Mouse (Mus musculus): ENCODE results near the gene Krt79. TPM values are rescaled to one million over a fixed set of nuclear protein-coding genes. Genes with fewer than 3 reads are reported as not detected.

Krt79 gene
- polyA plus RNA-seq, 1 experiment from 2014 or later, result 0.23 TPM

DNA sequence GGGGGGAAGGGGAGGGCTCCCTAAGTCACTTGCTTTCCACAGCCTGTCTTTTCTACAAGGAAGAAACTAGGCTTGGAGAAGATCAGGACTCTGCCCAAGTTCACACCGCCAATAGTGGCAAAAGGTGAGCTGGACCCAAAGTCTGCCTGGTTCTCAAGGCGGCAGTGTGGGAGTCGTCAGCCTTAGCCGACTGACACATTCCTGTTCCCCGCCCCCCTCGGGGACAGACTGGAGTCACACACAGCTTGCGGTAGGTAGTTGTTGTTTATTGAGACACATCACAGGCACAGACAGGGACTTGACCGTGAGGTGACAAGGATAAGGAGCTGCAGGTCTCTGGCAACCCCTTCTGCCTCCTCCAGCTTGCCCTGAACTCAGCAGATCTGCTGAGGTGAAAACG, 11.0 kb downstream of the Krt79 start:
- Histone ChIP-seq H3K27me3 (replicated peaks) (peaks cover 17% of the 10 kb centered on the region; the same call in 1 of the 2 replicates), H3K4me2 (no peak overlapping the region), H3K4me3 (replicated peaks) (no peak overlapping the region), H3K9me3 (replicated peaks) (no peaks in the 10 kb centered on the region), H3K36me3 (no peaks in the 10 kb centered on the region), H3K4me1 (peaks cover 18% of the 10 kb centered on the region; the same call in 1 of the 2 replicates), H3K27ac (replicated peaks) (no peak overlapping the region), H3K9ac (replicated peaks) (no peak overlapping the region)
- ATAC-seq (ENCODE audit: low FRiP score), result no peak
- 19% methylated on average over 9 of the region's 9 CpGs for WGBS

DNA sequence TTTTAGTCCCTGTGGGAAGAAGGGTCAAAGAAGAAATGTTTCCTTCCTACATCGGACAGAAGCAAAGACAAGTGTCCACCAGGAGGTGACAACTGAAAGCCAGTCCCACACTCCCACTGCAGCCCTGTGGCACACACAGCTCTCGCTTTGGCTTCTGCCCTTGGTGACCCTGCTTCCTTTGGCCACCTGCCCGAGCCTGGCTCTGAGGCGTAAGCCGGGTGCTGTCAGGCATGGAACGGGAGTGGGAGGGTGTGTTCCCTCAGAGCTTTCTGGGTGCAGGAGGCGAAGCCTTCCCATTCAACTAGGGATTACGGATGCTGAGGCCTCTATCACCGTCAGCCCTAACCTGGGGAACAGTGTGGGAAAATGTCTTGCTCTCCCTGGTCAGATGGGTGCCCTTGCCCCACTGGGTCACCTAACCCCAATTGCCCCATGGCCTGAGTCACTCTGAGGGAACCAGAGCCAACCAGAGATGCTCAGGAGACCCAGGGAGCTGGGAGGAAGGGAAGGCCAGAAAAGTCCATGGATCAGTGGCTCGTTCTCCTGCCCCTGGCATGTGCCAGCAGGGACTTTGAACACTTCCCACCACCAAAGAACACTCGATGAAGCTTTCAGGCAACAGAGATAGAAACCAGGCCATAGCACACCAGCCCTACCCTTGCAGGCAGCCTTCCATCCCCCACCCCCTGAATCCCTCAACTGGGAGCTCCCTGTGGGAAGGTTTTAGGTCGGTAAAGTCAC, 12.6 kb downstream of the Krt79 start:
- no peaks in the 10 kb centered on the region for H3K36me3 ChIP-seq
- H3K4me2 ChIP-seq, result no peak overlapping the region
- peaks cover 17% of the 10 kb centered on the region; the same call in 1 of the 2 replicates for H3K27me3 ChIP-seq (replicated peaks)
- no peak overlapping the region for H3K9ac ChIP-seq (replicated peaks)
- ATAC-seq (ENCODE audit: low FRiP score), result no peak
- H3K4me1 ChIP-seq, result peaks cover 18% of the 10 kb centered on the region; the same call in 1 of the 2 replicates
- H3K4me3 ChIP-seq (replicated peaks), result no peak overlapping the region
- WGBS, result 76% methylated on average over 12 of the region's 12 CpGs
- H3K9me3 ChIP-seq (replicated peaks), result no peaks in the 10 kb centered on the region
- no peak overlapping the region for H3K27ac ChIP-seq (replicated peaks)

DNA sequence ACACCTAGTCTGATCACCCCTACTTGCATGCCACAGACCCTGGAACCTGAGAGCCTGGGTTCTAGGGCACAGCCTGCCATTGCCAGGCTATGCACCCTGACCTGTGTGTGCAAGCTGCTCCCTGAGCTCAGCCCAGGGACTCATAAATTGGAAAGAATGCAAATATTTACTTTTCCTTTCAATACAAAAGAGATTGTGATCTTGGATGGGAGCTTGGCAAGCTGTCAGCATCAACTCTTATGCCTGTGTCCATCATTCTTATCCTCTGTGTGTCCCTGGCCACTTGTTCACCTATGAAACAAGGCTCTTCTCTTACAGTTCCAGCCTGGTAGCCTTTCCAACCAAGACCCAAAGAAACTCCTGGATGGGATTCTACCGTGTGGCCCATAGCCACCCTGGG, 15.1 kb downstream of the Krt79 start:
- ATAC-seq (ENCODE audit: low FRiP score), result no peak
- Histone ChIP-seq H3K36me3 (no peaks in the 10 kb centered on the region), H3K4me1 (peaks cover 10% of the 10 kb centered on the region; the same call in 1 of the 2 replicates), H3K4me3 (replicated peaks) (no peak overlapping the region), H3K9ac (replicated peaks) (no peak overlapping the region), H3K4me2 (no peak overlapping the region), H3K27me3 (replicated peaks) (peaks cover 11% of the 10 kb centered on the region; the same call in 1 of the 2 replicates), H3K27ac (replicated peaks) (no peak overlapping the region), H3K9me3 (replicated peaks) (no peaks in the 10 kb centered on the region)
- whole genome bisulfite sequencing, result 91% methylated on average over 1 of the region's 1 CpGs

DNA sequence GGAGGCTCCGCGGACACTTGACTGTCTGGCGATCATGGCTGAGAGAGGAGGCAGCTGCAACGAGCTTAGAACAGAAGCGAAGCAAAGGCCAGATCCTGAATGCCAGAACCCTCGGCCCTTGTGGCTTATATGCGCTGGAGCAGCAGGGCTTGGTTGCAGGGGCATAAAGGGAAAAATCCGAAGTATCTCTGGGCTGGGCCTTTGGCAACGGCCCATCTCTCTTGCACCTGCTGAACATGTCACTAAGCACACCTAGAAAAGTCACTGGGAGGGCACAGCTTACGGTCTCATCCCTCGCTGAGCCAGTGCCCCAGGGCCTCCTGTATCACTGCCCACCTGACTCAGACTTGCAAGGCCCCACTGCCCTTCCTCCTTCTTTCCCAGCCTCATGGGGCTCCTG, 15.5 kb downstream of the Krt79 start, which contains the start of gene Krt4:
Krt4 (minus strand) TSS at position 101 of the 400 bp plus-strand sequence.
- peaks cover 6% of the 10 kb centered on the region; the same call in 1 of the 2 replicates for H3K27me3 ChIP-seq (replicated peaks)
- no peak for ATAC-seq (ENCODE audit: low FRiP score)
- no peak within 1 kb of the TSS for H3K4me2 ChIP-seq
- H3K9ac ChIP-seq (replicated peaks), result no peak within 1 kb of the TSS
- no peaks in the 10 kb centered on the region for H3K36me3 ChIP-seq
- no peak within 1 kb of the TSS for H3K27ac ChIP-seq (replicated peaks)
- 83% methylated on average over 11 of the region's 11 CpGs for WGBS
- H3K4me3 ChIP-seq (replicated peaks), result no peak within 1 kb of the TSS
- no peaks in the 10 kb centered on the region for H3K9me3 ChIP-seq (replicated peaks)
- H3K4me1 ChIP-seq, result peaks cover 6% of the 10 kb centered on the region; the same call in 1 of the 2 replicates

DNA sequence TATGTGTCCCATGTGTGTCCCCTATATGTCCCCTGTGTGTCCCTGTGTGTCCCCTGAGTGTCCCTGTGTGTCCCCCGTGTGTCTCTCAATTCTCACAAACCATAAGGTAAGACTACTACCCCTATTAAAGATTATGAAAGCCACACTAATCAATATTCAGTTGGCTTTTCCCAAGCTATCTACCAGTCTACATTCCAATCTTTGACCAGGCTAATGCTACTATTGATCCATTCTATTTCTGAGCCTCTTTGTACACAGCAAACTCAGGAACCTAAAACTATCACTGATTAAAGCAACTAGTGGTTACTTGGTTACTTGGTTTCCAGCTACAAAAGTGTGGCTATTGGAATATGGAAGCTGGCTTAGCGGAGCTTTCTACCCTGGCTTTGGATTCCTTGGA, 17.8 kb downstream of the Krt79 start:
- Histone ChIP-seq H3K4me2 (no peak overlapping the region), H3K36me3 (no peaks in the 10 kb centered on the region), H3K27me3 (replicated peaks) (no peaks in the 10 kb centered on the region), H3K9me3 (replicated peaks) (no peaks in the 10 kb centered on the region), H3K9ac (replicated peaks) (no peak overlapping the region), H3K4me3 (replicated peaks) (no peak overlapping the region), H3K4me1 (no peaks in the 10 kb centered on the region), H3K27ac (replicated peaks) (no peak overlapping the region)
- 89% methylated on average over 2 of the region's 2 CpGs for WGBS
- no peak for ATAC-seq (ENCODE audit: low FRiP score)

DNA sequence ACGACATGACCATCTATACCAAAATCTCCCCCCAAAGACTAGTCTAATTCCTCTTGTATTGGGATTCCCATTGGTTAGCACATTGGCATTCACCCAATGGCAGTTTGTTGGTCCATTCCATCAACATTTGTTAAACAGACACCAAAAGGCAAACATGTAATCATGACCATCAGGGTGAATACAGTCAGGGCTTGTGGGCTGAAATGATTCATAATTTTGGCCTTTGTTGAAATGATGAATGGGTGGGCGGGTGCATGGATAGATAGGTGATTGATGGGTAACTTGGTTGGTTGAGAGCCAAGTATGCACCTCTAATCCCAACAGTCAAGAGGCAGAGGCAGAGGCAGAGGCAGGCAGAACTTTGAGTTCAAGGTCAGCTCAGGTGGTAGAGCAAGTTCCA, 24.1 kb downstream of the Krt79 start:
- H3K4me3 ChIP-seq (replicated peaks), result no peak overlapping the region
- H3K9ac ChIP-seq (replicated peaks), result no peak overlapping the region
- no peaks in the 10 kb centered on the region for H3K9me3 ChIP-seq (replicated peaks)
- ATAC-seq (ENCODE audit: low FRiP score), result no peak
- no peak overlapping the region for H3K27ac ChIP-seq (replicated peaks)
- H3K36me3 ChIP-seq, result no peaks in the 10 kb centered on the region
- no peak overlapping the region for H3K4me2 ChIP-seq
- H3K4me1 ChIP-seq, result no peaks in the 10 kb centered on the region
- WGBS, result 80% methylated on average over 2 of the region's 2 CpGs
- H3K27me3 ChIP-seq (replicated peaks), result no peaks in the 10 kb centered on the region

- Histone ChIP-seq H3K36me3 (no peaks in the 10 kb centered on the region), H3K4me2 (no peak overlapping the region), H3K9me3 (replicated peaks) (no peaks in the 10 kb centered on the region), H3K9ac (replicated peaks) (no peak overlapping the region), H3K4me3 (replicated peaks) (no peak overlapping the region), H3K27me3 (replicated peaks) (no peaks in the 10 kb centered on the region), H3K27ac (replicated peaks) (no peak overlapping the region), H3K4me1 (peaks cover 4% of the 10 kb centered on the region)
- 85% methylated on average over 5 of the region's 5 CpGs for WGBS
- no peak for ATAC-seq (ENCODE audit: low FRiP score)
Observed at GRCm38 (mm10) chr15:101904849-101905248, 35.3 kb downstream of the Krt79 start.

DNA sequence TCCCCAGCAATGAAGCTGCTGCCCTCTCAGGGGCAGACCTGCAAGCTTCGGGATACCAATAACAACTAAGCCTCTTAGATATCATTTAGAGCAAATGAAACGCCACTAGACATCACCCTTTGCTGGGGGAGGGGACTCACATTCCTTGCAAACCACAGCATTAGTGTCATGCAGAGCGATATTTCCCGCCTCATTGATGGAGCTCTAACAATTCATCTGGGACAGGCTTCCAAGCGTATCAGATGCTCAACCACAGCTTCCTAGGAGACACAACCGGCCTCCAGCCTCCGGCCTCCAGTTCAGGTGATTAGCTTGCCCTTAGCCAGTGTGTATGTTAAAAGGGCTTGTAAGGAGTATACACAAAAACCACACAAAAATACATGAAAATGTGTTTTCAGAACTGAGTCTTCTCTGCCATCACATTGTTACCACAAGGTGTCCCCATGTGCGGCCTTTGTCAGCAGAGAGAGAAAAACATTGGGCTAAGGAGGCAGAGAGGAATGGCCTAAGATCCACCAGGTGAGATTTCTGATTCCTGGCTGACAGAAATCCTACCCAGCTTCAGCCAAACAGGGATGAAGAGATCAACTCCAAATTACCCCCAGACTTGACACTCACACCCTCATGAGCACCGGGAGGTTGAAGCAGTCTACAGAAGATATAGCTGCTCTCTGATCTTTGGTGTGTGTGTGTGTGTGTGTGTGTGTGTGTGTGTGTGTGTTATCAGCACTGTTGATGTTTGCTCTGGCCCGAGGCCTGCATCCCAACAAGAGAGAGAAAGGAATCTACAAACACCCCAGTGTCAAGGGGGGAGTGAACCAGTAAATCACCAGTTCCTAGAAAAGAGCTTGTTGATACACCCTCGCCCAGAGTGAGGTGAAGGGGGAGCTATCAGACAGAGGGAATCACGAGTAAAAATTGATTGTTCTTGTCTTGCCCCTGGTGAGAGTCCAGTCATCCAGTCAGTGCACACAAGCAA, 37.7 kb downstream of the Krt79 start:
- peaks cover 4% of the 10 kb centered on the region for H3K4me1 ChIP-seq
- H3K9me3 ChIP-seq (replicated peaks), result no peaks in the 10 kb centered on the region
- H3K9ac ChIP-seq (replicated peaks), result no peak overlapping the region
- H3K4me3 ChIP-seq (replicated peaks), result no peak overlapping the region
- ATAC-seq (ENCODE audit: low FRiP score), result no peak
- H3K27ac ChIP-seq (replicated peaks), result no peak overlapping the region
- no peaks in the 10 kb centered on the region for H3K27me3 ChIP-seq (replicated peaks)
- H3K4me2 ChIP-seq, result no peak overlapping the region
- WGBS, result 62% methylated on average over 12 of the region's 12 CpGs
- no peaks in the 10 kb centered on the region for H3K36me3 ChIP-seq

- Histone ChIP-seq H3K4me3 (replicated peaks) (no peak overlapping the region), H3K4me1 (no peaks in the 10 kb centered on the region), H3K36me3 (no peaks in the 10 kb centered on the region), H3K27me3 (replicated peaks) (no peaks in the 10 kb centered on the region), H3K9ac (replicated peaks) (no peak overlapping the region), H3K27ac (replicated peaks) (no peak overlapping the region), H3K4me2 (no peak overlapping the region), H3K9me3 (replicated peaks) (no peaks in the 10 kb centered on the region)
- 95% methylated on average over 4 of the region's 4 CpGs for WGBS
- ATAC-seq (ENCODE audit: low FRiP score), result no peak
Observed at GRCm38 (mm10) chr15:101895216-101895615, 44.9 kb downstream of the Krt79 start.

GRCm38 (mm10) chr15:101892820-101893219, 47.3 kb downstream of the Krt79 start, which contains the start of gene Krt76:
Gene Krt76 (minus strand): TSS chr15:101892920.
- no peak within 1 kb of the TSS for H3K9ac ChIP-seq (replicated peaks)
- 59% methylated on average over 4 of the region's 4 CpGs for WGBS
- no peak within 1 kb of the TSS for H3K27ac ChIP-seq (replicated peaks)
- no peaks in the 10 kb centered on the region for H3K9me3 ChIP-seq (replicated peaks)
- H3K36me3 ChIP-seq, result no peaks in the 10 kb centered on the region
- no peak for ATAC-seq (ENCODE audit: low FRiP score)
- no peak within 1 kb of the TSS for H3K4me2 ChIP-seq
- H3K4me1 ChIP-seq, result no peaks in the 10 kb centered on the region
- no peak within 1 kb of the TSS for H3K4me3 ChIP-seq (replicated peaks)
- H3K27me3 ChIP-seq (replicated peaks), result no peaks in the 10 kb centered on the region

DNA sequence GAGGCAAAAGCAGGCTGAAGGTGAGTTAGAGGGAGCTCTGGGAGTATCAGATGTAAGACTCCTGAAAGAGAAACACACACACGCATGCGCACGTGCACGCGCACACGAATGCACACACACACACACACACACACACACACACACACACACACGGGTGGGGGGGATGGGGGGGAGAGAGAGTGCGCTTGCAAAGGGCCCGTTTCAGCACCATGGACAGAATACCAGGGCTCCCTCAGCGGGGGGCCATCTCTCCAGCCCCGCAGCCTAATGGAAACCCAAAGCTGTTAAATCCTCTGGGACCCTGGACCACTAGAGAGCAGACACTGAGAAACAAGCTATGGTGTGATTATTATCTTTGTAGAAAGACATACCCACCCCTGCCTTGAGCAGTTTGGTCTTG, 60.3 kb downstream of the Krt79 start:
- ATAC-seq (ENCODE audit: low FRiP score), result no peak
- Histone ChIP-seq H3K27ac (replicated peaks) (no peak overlapping the region), H3K27me3 (replicated peaks) (no peaks in the 10 kb centered on the region), H3K9ac (replicated peaks) (no peak overlapping the region), H3K4me3 (replicated peaks) (no peak overlapping the region), H3K9me3 (replicated peaks) (no peaks in the 10 kb centered on the region), H3K4me2 (no peak overlapping the region), H3K36me3 (no peaks in the 10 kb centered on the region), H3K4me1 (no peaks in the 10 kb centered on the region)
- WGBS, result 34% methylated on average over 11 of the region's 11 CpGs

Data from neural tube, embryonic 15.5 days (tissue).